Mouse (Mus musculus): ENCODE results near the gene 4930447C04Rik. TPM values are rescaled to one million over a fixed set of nuclear protein-coding genes. Genes with fewer than 3 reads are reported as not detected.

Gene 4930447C04Rik
- total RNA-seq, 2 experiments from 2014 or later: 0.35 to 0.48 TPM

DNA sequence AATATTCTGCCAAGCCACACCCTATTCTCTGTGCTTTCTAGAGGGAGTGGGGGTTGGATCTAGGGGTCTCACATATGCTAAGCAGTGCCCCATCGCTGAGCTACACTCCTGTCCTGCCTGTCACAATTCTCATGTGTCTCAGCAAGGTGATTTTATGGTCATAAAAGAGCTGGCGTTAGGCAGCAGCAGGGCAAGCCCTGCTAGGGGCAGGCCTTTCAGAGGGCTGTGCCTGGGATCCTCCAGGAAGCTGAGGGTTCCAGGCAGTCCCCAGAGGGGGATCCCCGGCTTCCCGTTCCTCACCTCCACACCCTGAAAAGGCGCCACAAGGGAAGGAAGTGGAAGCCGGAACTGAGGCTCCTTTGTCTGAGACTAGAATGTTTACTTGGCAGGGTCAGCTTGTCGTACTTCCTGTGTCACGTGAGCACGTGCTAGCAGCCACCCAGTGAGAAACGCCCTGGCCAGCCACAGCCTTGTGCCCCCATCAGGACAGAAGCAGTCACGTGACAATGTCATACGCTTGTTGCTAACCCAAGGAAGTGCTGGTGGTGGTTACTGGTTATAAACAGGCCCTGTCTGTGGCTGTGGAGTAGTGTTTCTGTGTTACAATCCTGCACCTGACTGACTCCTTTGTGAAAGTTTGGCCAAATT, 96.5 kb downstream of the 4930447C04Rik start:
- DNase-seq: peak; percentile 22 to 32
- intact Hi-C loops (cut with DNase I): loop anchor here (10.0 kb wide), 1 partner anchor 711 kb away; no protein-coding TSS in a partner anchor

DNA sequence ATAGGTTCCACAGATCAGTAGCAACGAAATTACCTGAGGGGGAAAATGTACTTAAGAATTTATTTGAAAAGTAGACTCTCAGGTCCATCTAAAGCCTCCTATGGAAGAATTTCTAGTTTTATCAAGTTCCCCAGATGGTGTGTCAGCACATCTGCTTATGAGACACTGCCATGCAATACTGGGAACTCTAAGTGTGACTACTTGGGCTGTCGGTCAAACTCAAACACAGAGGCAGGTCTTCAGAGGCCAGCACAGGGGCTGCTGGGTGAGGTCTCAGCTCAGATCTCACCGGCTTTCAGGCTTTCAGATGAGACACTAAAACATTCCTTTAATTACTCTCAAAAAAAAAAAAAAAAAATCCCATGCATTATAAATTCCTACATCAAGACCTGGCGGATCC, 97.0 kb downstream of the 4930447C04Rik start:
- no peak for DNase-seq
- intact Hi-C loops (cut with DNase I): loop anchor here (10.0 kb wide), 1 partner anchor 711 kb away; no protein-coding TSS in a partner anchor

DNA sequence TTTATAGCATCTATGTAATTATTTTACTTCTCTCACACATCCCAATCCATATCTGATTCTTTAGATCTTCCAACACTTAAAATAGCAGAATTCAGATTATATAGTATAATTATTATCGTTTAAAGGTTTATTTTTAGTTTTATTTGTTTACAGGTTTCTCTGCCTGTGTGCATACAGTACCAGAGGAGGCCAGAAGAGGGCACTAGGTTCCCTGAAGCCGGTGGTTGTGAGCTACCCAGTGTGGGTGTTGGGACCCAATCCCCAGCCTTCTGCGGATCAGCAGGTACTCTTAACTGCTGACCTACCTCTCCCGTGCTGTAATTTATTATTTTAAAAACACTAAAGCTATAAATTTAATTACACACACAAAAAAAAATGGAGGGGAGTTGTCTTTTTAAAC, 97.4 kb downstream of the 4930447C04Rik start:
- DNase-seq: no peak
- intact Hi-C loops (cut with DNase I): loop anchor here (10.0 kb wide), 1 partner anchor 712 kb away; no protein-coding TSS in a partner anchor

GRCm38 (mm10) chr12:72841500-72841899, 99.1 kb downstream of the 4930447C04Rik start:
- DNase-seq: no peak
- intact Hi-C loops (cut with DNase I): loop anchor here (10.0 kb wide), 1 partner anchor 713 kb away; no protein-coding TSS in a partner anchor

DNA sequence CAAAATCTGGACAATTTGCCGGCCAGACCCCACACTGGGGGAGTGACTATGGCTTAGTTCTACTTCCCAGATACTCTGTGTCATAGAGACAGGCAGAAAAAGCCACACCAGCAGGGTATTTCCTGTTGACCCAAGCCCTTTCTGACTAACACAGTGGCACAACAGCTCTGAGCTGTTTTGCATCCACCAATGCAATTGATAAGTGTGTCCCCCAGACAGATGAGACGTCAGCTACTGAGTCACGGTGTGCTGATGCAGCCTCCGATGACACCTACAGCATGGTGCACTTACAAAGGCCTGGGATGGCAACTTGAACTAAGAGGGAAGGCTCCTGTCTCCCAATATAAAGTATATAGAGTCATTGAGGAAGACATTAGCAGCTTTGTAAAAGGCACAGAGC, 103.3 kb downstream of the 4930447C04Rik start:
- DNase-seq: no peak
- intact Hi-C loops (cut with DNase I): no loop called here

DNA sequence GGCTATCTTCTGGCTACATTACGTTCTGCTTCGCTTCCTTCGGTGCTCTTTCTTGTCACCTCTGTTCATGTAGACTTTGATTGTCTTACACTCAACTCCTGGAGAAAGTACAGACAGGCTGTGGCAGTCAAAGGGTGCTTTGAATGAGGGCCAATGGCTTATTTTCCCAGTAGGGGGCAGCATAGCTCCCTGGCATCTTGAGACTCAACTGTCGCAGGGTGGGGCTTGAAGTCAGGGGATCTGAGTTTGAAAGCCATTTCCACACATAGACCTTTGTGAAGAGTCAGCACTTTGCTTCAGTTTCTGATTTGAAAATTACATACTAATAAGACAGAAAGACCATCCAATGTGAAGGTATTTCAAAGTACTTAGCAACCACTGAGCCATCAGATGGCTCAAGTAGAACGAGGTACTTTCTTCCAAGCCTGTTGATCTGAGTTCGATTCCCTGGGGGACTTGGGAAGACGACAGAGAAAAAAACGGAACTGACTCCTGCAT, 105.0 kb downstream of the 4930447C04Rik start:
- intact Hi-C loops (cut with DNase I): no loop called here
- DNase-seq: no peak

GRCm38 (mm10) chr12:72834773-72835517, 105.6 kb downstream of the 4930447C04Rik start:
- DNase-seq: no peak
- intact Hi-C loops (cut with DNase I): no loop called here

DNA sequence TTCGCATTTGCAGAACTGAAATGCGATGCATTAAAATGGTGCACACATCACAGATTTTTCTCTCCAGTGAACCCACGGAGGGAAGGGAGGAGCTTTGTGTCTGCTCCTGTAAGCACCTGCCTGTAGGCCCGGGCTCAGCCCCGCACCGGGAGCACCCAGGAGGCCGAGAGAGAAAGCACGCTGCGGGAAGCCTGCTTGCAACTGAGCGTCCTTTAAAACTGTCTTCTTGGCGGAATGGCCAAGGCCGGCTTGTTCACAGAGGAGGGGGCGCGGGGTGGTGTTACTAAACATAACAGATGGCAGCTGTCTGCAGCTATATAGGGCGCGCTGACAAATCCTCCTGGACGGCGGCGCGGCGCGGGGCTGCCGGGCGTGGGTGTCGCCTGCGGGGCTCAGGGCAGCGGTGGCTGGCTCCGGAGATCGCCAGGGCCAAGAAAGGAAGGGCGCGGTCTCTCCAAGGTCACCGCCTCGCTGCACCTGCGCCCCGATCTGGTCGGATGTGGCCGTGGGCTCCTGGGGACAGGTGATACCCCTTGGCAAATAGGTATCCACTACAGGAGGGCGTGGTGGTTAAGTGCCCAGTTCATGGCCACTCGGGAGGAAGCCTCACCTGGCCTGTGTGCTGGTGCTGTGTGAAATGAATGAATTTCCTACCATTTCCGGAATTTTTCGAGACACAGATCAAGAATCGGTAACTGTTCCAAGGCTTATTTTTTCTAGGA, 108.7 kb downstream of the 4930447C04Rik start:
- DNase-seq: peak in 1 of 2 experiments; percentile 24
- intact Hi-C loops (cut with DNase I): no loop called here

Other genes starting within 250 kb of the 4930447C04Rik start
- 100 to 1,000 TPM; 241 to 264 TPM for gene Ppm1a, start 183.3 kb downstream of the 4930447C04Rik start, total RNA-seq (2021)
- not detected for gene Six6, start 882 bp downstream of the 4930447C04Rik start, total RNA-seq (2021)
- gene Six1, start 113.1 kb upstream of the 4930447C04Rik start, total RNA-seq (2021): 10 to 100 TPM; 52.0 to 59.0 TPM
- gene Six4, start 172.7 kb upstream of the 4930447C04Rik start, total RNA-seq (2021): 10 to 100 TPM; 10.6 to 17.0 TPM
- 10 to 100 TPM; 13.1 to 15.9 TPM for gene Mnat1, start 182.9 kb upstream of the 4930447C04Rik start, total RNA-seq (2021)